Mouse (Mus musculus): ENCODE data around the gene Cstad.
A peak's percentile ranks its signal among the peaks of the same experiment; 100 is the strongest.

Gene Cstad

DNA sequence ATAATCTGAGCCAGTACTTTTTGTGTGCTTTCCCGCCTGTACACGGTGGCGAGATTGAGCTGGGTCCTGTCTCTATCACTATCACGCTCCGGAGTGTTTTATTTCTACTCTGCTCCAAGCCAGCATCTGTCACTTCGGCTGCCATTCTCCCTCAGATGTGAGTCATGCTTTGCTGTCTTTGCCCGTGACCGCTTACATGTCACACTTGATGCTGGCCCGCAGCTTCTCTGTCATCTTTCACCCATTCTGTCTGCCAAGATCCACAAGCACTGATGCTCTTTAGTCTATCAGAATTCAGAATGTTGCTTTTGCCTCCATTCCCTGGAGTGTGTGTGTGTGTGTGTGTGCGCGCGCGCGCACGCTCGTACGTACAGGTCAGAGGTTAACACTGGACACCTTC is 33.5 kb downstream of the Cstad start:
- DNase-seq (ENCODE audit: low spot score in 2 of 2), result no peak

DNA sequence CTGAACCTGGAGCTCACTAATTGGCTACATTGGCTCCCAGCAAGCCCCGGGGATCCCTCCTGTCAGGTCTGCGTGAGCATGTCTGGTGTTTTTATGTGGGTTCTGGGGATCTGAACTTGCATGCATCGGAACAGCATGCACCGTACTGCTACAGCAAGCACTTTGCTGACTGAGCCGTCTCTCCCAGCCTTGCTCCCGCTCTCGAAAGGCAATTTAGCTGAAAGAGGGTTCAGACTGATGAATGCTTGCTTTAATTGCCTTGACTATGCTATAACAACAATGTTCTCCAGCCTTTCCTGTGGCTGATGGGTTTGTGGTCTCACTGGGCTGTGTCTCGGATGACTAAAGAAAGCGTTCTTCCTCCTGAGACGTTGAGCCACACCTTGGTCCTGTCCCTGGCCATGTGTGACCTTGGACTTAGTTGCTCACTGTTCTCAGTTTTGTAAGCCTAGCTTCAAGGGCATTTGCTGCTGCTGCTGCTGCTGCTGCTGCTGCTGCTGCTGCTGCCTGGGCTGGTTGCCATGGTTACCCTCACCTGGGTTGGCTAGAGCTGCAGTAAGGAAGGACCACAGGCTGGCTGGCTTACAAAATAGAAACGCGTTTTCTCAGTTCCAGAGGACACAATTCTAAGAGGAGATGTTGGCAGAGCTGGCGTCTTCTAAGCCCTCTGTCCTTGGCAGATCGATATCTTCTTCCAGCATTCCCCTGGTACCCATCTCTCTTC is 34.4 kb downstream of the Cstad start:
- no peak for DNase-seq (ENCODE audit: low spot score in 2 of 2)

DNA sequence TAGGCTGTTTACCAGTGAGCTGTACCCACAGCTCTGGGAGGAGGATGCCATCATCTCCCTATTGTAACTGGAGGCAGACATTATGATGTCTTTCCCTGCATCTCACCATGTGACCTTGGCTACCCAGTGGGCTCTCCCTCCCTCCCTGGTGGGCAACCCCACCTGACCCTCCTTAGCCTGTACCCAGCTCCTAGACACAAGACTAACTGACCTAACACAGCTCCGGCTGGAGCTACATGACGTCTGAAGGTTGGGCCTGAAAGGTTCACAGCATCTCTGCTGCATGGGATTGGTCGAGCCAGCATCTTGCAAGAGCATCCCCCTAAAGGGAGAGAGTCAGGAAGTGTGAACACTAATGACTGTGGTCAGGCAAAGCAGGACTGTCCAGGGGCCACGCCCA is 35.0 kb downstream of the Cstad start:
- no peak for DNase-seq (ENCODE audit: low spot score in 2 of 2)

DNA sequence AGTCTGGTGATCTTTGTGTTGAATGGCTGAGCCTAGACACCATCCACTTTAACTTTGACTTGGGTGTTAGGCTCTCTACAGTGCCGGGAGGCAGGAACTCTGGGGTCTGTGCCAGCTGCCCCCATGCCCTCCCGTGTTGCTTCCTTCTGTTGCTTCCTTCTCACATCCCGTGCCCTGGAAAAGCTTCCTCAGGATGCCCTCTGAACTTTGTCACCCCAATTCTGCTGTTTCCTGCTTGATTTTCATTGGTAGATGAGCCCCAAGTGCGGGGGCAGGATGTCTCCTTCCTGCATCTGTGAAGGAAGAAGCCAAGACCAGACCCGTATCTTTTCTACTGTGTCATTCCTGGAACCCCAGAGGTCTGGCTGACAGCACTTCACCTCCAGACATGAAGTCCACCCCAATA is 41.4 kb downstream of the Cstad start:
- no peak for DNase-seq (ENCODE audit: low spot score in 2 of 2)

DNA sequence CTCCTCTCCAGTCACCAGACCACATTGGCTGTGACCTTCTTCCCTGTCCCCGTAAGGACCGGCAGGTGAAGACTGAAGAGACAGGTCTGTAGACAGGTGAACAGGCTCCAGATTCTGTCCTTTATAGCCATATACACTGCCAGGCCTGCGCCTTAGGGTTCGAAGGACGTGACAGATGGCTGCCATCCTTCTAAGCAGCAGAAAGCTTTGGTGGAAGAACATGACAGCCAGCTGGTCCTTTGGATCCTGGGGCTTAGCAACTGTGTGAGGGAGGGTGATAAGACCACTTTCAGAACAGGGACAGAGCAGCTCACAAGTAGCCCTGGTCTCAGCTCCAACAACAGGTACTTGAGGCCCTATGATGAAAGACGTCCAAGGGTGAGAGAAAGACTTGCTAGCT is 43.2 kb downstream of the Cstad start:
- DNase-seq (ENCODE audit: low spot score in 2 of 2), result no peak

DNA sequence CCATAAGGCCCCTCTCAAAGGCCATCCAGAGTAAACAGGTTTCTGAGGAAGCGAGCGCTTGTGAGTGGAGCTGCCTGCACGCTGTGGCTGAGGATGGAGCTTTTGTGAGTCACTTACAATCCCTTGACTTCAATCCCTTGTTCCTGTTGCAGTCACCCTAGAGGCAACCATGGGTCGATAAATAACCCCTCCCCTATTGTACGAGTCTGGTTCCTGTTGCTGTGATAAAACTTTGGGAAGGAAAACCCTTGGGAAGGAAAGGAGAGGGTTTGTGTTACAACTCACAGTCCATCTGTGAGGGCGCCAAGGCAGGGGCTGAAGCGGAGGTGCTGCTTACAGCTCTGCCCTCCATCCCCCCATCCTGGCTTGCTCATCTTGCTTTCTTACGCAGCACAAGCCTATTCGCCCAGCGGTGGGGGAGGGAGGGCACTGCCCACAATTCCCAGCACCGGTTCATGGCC is 45.2 kb downstream of the Cstad start:
- DNase-seq (ENCODE audit: low spot score in 2 of 2), result no peak

GRCm38 (mm10) chr2:30642810-30643209 is 48.0 kb downstream of the Cstad start:
- DNase-seq (ENCODE audit: low spot score in 2 of 2), result no peak

DNA sequence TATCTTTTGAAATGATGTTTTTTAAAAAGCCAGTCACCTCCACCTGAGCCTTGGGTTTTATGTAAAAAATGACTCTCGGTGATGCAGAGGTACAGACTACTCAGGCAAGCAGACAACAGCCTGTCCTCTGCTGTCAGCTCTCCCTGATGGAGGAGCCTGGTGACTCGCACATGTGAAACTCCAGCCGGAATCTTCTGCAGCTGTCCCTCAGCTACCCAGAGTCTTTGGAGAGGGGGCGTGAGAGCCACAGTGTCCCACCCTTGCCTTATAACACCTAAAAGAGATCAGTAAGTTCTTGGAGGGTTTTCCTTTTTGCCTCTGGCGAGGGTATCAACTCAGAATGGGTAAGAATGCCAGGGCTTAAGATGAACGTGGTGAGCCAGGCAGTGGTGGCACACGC is 48.6 kb downstream of the Cstad start:
- DNase-seq (ENCODE audit: low spot score in 2 of 2), result no peak

DNA sequence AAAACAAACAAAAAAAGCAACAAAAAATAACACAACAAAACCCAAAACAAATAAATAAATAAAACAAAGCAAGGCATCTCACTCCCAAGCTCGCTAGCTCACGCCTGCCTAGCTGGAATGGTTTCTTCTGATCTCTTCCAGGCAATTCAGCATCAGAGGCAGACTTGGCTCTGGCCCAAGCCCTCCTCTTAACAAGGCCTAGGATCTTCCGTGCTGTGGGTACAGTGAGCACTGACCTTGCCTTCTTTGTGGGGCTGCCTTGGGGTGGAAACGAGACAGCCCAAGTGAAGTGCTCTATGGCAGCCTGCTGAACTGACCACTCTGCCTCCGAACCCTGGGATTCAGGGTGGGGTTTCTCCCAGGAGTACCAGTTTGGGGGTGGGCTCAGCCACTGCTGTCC is 52.0 kb downstream of the Cstad start:
- peak; percentile 60 to 69 for DNase-seq (ENCODE audit: low spot score in 2 of 2)

DNA sequence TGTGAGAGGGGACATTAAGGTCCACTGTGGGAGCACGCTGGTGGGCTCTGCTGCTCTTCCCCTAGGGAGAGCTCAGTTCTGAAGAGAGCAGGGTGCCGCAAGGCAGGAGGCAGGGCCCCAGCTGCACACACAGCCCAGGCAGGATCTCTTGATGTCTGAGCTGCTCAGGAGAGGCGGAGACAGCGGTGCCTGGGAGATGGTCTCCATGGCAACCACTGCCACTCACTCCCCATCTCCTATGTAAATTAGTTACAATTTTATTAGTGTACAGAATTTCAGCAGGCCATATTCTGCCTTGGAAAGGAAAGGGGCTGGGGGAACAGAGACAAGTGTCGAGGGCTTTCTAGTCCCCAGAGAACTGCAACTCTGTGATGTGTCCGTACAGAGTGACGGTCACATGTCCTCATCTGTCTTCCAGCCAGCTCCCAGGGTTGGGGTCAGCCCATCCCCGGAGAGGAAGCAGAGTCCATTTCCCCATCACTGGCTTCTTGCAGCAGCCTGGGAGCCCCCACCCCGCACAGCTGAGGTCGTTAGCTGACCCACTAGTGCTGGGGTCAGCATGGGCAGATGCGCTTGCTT is 52.6 kb downstream of the Cstad start:
- peak; percentile 84 to 93 for DNase-seq (ENCODE audit: low spot score in 2 of 2)

- DNase-seq (ENCODE audit: low spot score in 2 of 2), result peak; percentile 34 to 49
These were observed 53.1 kb downstream of the Cstad start for GRCm38 (mm10) chr2:30647882-30648494.

DNA sequence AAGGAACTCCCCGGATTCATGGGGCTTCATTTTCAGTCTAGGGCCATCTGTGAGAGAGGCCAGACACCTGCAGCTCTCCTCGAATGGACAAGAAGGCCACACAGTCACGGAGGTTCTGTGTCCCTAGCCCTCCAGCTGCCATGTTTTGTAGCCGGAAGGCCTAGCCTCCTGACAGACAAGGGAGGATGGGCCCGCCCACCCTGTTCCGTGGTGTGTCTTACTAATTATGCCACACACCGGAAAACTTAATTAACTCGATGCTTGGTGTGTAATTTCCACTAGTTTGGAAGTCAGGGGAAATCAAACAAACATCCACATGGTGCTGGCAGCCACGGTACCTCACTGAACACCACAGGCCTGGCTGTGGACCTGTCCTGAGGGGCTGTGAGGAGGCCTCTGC is 55.4 kb downstream of the Cstad start:
- DNase-seq (ENCODE audit: low spot score in 2 of 2), result no peak

- DNase-seq (ENCODE audit: low spot score in 2 of 2), result no peak
These were observed 57.0 kb downstream of the Cstad start for GRCm38 (mm10) chr2:30651831-30652230.

GRCm38 (mm10) chr2:30652581-30653037 is 57.8 kb downstream of the Cstad start:
- DNase-seq (ENCODE audit: low spot score in 2 of 2), result no peak

- no peak for DNase-seq (ENCODE audit: low spot score in 2 of 2)
These were observed 58.2 kb downstream of the Cstad start for GRCm38 (mm10) chr2:30653046-30653445.

GRCm38 (mm10) chr2:30654158-30654557 is 59.3 kb downstream of the Cstad start:
- peak in 1 of 2 experiments; percentile 43 for DNase-seq (ENCODE audit: low spot score in 2 of 2)

- DNase-seq (ENCODE audit: low spot score in 2 of 2), result no peak
These were observed 59.7 kb downstream of the Cstad start for GRCm38 (mm10) chr2:30654582-30654981.

DNA sequence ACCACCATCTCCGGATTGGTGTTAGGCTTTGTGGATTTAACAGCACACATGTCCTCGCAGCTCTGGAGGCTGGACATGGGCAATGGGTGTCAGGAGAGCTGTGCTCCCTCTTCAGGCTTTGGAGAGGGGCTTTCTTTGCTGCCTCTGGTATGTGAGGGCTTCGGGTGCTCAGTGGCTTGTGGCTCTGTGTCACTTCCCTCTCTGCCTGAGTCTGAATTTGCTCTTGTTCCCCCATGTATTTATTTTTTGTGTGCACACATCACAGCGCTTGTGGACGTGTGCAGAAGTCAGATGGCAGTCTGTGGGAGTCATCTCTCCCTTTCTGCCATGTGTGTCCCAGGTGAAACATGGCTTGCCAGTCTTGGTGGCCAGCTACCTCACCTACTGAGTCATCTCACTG is 60.9 kb downstream of the Cstad start:
- DNase-seq (ENCODE audit: low spot score in 2 of 2), result no peak

DNA sequence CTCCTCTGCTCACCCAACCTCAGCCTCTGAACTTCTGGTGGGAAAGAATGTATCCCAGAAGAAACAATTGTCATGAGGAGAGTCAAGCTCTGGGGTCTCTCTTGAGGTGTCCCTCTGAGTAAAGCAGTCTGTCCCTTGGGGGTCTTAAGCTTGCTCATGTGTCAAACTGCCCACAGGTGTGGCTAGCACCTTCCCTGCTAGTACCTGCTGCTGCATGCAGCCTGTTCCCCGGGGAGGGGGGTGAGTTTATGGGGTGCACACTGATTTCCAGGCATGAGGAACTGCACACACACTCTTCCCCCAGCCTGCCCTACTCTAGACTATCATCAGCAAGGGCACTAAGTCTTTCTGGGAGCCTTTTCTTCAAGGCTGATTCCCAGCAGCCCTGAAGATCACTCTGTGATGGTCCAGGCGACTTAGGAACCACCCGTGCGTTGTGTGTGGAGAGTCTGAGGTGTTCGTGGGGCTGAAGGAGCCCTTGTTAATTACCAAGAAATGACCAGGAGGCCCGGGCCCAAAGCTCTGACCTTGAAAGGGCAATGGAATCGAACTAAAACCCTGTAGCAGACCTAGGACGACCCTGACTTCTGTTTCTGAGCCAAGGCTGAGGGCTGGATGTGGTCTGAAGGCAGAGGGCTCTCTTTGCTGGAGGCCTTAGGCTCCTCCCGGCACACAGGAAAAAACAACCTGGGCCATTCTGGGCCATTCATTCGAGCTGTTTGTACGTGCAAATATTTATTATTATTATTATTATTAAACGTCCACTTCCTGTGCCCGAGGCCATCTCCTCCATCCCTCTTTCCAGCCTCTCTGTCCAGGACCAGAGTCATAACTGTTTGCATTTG is 62.1 kb downstream of the Cstad start:
- no peak for DNase-seq (ENCODE audit: low spot score in 2 of 2)

DNA sequence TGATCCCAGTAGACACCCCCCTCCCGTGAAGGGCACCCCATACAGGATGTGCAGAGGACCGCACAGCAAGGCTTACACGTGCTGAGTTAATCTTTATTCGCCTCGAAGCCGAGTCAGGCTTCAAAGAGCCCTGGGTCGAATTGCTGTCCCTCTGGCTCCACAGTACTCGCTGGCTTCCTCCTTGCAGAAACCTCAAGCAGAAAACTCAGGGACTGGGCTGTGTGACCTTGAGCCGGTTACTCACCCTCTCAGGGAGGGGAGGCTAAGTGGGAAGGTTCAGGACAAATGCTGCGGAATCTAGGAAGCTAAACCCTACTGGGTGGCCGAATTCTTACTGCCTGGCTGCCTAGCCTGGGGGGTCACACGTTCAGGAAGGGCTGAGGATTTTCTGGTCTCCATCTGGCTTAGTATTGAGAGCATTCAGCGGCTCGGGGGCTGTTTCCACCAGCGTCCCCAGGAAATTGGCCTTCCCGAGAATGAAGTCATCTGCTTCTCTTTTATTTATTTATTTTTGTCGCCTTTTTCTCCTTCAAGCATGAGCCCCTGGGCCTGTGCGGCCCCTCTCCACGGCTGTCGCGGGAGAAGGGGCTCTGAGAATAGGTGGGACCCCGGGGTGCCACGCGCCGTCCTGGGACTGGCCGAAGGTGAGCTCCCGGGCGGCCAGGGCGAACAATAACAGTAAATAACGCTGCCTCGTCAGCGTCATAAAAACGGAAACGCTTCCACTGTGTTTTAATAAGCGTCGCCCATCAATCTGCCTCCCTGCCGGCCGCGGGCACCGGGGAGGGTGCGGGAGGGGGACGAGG is 63.0 kb downstream of the Cstad start:
- no peak for DNase-seq (ENCODE audit: low spot score in 2 of 2)

DNA sequence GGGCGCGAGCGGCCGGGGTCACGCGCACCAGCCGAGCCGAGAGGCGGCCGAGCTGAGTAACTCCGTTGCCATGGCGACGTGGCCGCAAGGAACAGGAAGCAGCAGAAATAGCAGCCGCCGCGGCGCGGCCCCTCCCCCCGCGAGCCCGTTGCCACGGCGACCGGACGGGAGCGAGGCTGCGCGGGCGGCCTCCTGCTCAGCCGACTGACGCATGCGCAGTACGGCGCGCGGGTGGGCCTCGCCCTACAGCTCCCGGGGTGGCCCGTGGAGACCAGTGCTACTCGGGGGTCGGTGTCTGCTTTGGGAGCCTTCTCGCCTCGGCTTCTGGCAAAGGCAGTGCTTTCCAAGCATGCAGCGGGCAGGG is 63.6 kb downstream of the Cstad start:
- peak; percentile 99 to 100 for DNase-seq (ENCODE audit: low spot score in 2 of 2)

All from right cerebral cortex, postnatal 36 days (tissue).